Mouse (Mus musculus) bone marrow, adult 2 months (tissue): ENCODE measurements around the gene Wdr11. TPM values are rescaled to one million over a fixed set of nuclear protein-coding genes. Genes with fewer than 3 reads are reported as not detected.

Experiments used
- H3K27ac ChIP-seq: fragments of 200-500 bp; 2 replicates; pipeline ENCODE4 v1.5.1; 2012; ENCODE audit warnings: low read depth, mild to moderate bottlenecking, control low read depth, inconsistent platforms, low read length; ENCODE audit not compliant: control insufficient read depth, poor library complexity, insufficient read depth
- H3K4me1 ChIP-seq: fragments of 200-500 bp; 2 replicates; pipeline ENCODE4 v1.6.1; 2011; ENCODE audit warnings: low read length; ENCODE audit not compliant: control insufficient read depth, insufficient read depth
- H3K4me3 ChIP-seq: fragments of 200-500 bp; replicated peaks from 2 replicates; pipeline ENCODE3; 2011; ENCODE audit warnings: mild to moderate bottlenecking, low read depth, low read length, control low read depth; ENCODE audit not compliant: control insufficient read depth
- CTCF ChIP-seq: fragments of 200-500 bp; IDR thresholded peaks from 2 replicates; pipeline ENCODE4 v1.5.1; 2011; ENCODE audit warnings: low read length, control low read depth; ENCODE audit not compliant: control insufficient read depth, insufficient read depth
- POLR2A ChIP-seq: fragments of 200-500 bp; IDR thresholded peaks from 2 replicates; pipeline ENCODE4 v1.6.1; 2011; ENCODE audit warnings: low read depth, mild to moderate bottlenecking, control low read depth, low read length, borderline replicate concordance; ENCODE audit not compliant: control insufficient read depth
- WGBS: fragments of 180-500 bp; shearing (Covaris S2); methylation state at CpG from one replicate; pipeline ENCODE4 v1.1.7; 2018; 5-methylcytosine and 5-hydroxymethylcytosine counted together
- polyA plus RNA-seq: library from polyadenylated mRNA; stranded (reverse); fragments of >200 nt; gene quantifications from 2 replicates; pipeline ENCODE4 v1.2.4, GENCODE M21; 2011; ENCODE audit warnings: low replicate concordance; ENCODE audit not compliant: missing spikeins, insufficient read depth, insufficient read length

Wdr11 gene
- polyA plus RNA-seq, 1 experiment = 13.7 TPM

DNA sequence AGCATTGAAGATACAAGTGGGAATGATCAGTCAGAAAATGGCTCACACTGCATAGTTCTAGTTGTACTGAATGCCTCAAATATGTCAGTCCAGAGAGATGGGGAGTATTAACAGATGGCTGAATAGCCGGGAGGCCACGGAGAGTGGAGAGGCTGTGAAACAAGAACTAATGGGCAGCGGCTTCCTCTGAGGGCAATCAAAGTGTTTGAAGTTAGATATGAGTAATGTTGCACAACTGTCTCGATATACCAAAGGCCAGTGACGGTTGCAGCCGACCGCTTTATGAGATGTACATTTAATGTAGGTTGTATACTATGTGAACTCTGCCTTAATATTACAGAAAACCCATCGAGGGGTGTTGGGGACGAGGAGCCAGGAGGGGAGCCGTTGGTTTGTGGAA lies 78.6 kb downstream of the Wdr11 start:
- Histone ChIP-seq H3K27ac (no peak overlapping the region), H3K4me3 (no peak overlapping the region), H3K4me1 (no peaks in the 10 kb centered on the region; the same call in 1 of the 2 replicates)
- TF ChIP-seq CTCF (no peak), POLR2A (no peak)
- 73% methylated on average over 10 of the region's 10 CpGs for WGBS

DNA sequence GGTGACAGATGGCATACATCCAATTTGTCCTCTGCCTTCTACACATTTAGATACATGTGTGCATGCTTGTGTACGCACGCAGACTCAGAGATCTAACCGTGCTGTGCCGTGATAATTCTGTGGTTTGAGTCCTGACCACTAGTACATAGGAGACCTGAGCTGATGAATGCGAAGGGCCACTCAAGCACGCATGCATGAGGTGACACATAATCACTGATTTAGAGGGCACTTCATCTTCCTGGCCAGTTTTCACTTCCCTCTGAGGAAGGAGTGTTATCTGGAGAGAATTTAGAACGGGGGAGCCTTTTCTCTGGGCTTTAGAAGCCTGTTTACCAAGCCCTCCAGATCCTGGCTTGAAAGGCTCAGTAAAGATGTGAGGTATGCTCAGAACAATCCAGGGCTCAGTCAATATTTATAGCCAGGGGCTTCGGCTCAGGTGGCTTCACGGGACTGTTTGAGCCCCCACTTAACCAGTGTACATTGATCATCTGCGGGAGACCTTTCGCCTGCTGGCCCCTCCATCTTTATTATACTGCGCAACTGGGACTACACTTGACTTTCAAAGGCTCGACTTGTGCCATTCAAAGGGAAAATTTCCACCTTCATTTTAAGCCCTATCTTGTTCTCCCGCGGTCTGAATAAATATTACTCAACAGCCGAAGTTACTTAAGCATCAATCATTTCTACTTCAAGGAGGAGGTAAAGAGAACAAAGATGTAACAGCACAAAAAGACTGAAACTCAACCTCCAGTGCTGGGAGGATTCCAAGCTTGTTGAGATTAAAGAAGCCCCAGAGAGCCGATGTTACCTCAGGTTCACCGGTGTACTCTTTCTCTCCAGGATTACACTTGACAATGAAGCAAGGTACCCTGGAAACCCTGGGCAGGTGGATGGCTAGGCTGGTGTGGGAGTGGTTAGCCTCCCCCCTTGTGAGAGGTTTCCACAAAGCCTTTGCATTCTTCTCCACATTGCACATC lies 80.3 kb downstream of the Wdr11 start:
- TF ChIP-seq CTCF = no peak
- no peak for TF ChIP-seq POLR2A
- no peak overlapping the region for H3K27ac ChIP-seq
- H3K4me1 ChIP-seq = no peaks in the 10 kb centered on the region
- H3K4me3 ChIP-seq = no peak overlapping the region
- 77% methylated on average over 18 of the region's 18 CpGs for WGBS

DNA sequence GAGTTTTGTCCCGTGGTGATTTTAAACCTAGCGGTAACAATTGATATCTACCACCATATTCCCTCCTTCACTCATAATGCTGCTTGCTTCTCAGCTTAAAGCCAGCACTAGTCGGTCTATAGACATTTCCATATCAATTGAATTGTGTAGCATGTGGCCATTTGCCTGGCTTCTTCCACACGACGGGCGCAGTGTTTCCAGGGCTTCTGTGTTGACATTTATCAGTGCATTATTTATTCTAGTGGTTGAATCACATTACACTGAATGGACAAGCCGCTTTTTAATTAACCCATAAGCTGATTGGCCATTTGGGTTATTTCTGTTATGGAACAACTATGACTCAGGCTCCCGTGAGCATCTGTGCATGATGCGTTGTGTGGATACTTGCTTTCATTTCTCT lies 82.1 kb downstream of the Wdr11 start:
- H3K4me1 ChIP-seq = no peaks in the 10 kb centered on the region
- TF ChIP-seq CTCF (no peak), POLR2A (no peak)
- H3K27ac ChIP-seq = no peak overlapping the region
- 86% methylated on average over 9 of the region's 9 CpGs for WGBS
- H3K4me3 ChIP-seq = no peak overlapping the region

DNA sequence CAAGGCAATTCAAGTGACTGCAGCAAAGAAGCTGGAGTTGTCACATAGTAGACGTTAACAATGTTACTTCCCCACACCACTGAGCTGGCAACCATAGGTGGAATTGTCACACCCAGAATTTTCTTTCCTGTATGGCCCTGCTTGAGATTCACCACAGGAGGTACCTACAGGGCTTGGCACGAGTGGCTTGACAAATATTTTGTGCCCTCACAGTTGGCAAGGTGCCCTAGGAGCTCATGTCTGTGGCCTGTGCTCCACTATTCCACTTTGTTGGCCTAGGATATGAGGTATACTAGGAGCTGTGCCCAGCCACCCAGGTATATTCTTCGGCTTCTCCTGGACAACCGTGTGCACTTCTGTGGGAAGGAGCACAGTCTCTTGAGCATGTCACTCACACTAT lies 82.9 kb downstream of the Wdr11 start:
- no peaks in the 10 kb centered on the region for H3K4me1 ChIP-seq
- TF ChIP-seq CTCF (no peak), POLR2A (no peak)
- no peak overlapping the region for H3K4me3 ChIP-seq
- no peak overlapping the region for H3K27ac ChIP-seq
- 62% methylated on average over 4 of the region's 4 CpGs for WGBS

DNA sequence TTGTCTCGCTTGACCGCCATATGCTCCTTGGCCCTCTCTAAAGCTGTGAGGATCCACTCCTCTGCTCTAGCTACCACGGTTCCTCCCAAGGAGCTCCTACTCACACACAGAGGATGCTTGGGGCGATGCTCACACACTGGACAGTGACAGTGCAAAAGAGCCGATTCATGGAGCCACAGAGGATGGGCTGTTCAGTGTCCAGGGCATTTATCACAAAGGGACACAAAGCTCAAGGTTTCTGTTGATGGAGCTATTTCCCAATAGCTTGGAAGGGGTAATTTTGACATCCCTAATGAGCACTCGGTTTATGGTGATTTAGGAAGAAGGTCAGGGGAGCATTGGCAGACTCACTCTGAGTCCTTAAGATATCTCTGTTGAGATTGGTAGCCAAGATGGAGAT lies 84.2 kb downstream of the Wdr11 start:
- H3K4me3 ChIP-seq = no peak overlapping the region
- 76% methylated on average over 6 of the region's 6 CpGs for WGBS
- TF ChIP-seq CTCF (no peak), POLR2A (no peak)
- no peaks in the 10 kb centered on the region for H3K4me1 ChIP-seq
- no peak overlapping the region for H3K27ac ChIP-seq

DNA sequence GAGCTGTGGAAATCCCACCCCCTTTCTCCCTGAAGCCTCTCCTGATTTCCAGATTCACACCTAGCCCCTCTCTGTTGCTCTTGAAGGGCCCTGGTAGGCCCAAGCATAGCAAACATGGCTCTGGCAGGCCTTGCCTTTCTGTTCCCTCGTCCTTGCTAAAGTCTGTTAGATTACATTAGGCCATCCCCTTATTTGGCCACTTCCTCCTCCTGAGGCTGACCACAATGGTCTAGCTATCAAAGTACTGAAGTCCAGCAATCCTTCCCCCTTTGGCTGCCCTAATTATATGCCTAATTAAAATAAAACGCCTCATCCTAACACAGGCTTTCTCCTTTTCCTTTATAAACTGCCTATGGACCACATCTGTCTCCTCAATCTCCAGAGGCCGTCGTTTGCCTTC lies 85.5 kb downstream of the Wdr11 start:
- WGBS = 48% methylated on average over 4 of the region's 4 CpGs
- Histone ChIP-seq H3K27ac (no peak overlapping the region), H3K4me3 (no peak overlapping the region), H3K4me1 (no peaks in the 10 kb centered on the region)
- no peak for TF ChIP-seq POLR2A
- TF ChIP-seq CTCF = no peak

DNA sequence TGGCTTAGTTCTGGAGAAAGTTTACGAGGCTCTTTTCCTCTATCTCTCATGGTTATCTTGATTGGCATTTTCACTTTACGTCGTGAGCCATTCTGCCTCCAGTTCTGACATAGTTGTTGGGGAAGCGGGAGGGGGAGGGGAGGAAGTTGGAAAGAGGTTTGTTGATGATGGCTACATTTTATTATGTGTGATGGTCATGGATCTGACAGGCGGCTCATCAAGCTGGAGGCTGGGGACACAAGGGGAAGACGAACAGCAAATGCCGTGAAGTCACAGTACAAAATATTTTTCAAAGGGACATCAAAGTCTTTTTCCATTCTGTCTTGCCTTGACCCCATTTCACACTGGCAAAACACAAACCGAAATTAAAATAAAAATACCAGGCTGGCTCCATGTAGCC lies 86.8 kb downstream of the Wdr11 start:
- H3K27ac ChIP-seq = no peak overlapping the region
- H3K4me1 ChIP-seq = no peaks in the 10 kb centered on the region
- H3K4me3 ChIP-seq = no peak overlapping the region
- 70% methylated on average over 8 of the region's 8 CpGs for WGBS
- TF ChIP-seq CTCF (no peak), POLR2A (no peak)

DNA sequence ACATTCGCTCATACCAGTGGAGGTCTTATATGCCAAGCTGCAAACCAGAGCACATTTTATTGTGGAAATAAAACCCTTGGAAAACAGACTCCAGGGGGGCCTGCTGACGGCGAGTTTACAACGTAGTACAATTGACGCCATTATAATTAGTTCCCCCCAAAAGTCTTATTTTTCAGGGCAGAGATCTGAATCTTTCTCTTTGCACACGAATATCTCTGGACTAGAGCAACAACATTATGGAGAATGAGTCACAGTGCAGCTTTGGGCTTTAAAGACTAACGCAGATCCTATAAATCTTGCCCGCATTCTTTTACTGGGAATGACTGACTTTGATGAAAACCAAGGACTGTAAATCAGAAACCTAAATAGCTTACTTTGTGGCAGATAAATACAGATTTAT lies 87.3 kb downstream of the Wdr11 start:
- Histone ChIP-seq H3K4me1 (no peaks in the 10 kb centered on the region), H3K4me3 (no peak overlapping the region), H3K27ac (no peak overlapping the region)
- 73% methylated on average over 8 of the region's 8 CpGs for WGBS
- TF ChIP-seq CTCF = no peak
- TF ChIP-seq POLR2A = no peak

DNA sequence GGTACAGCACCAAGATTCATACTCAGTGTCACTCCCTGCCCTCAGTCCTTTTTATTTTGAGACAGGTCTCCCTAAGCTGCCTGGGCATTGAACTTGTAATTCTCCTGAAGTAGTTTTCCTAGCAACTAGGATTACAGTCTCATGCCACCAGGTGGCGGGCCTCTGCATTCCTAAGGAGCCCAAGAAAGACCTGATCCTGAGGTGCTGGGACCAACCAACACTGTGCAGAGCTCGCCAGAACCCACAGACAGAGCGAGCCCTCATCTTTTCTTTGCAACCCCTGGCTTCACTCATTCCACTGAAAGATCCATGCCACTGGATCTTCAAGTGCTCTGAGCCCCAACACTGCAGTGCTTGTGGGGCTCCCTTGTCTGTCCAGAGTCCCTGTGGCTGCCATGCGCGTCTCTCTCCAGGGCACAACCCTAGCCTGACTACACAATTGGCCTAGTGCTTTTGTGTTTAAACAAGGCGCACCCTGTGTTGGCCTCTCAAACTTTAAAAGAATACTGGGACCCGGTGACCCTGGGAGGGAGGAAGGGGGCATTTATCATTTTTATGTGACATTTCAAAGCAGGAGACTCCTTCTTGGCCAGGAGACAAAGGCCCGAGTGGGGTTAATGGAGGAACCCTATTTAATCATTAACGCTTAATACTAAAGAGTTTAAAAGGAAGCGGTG lies 89.0 kb downstream of the Wdr11 start:
- no peak overlapping the region for H3K27ac ChIP-seq
- no peaks in the 10 kb centered on the region for H3K4me1 ChIP-seq
- no peak overlapping the region for H3K4me3 ChIP-seq
- WGBS = 69% methylated on average over 10 of the region's 10 CpGs
- no peak for TF ChIP-seq CTCF
- TF ChIP-seq POLR2A = no peak
